Mouse (Mus musculus) heart, embryonic 14.5 days (tissue): ENCODE measurements around the gene Xlr5b. TPM values are rescaled to one million over a fixed set of nuclear protein-coding genes. Genes with fewer than 3 reads are reported as not detected.

Source experiments
- polyA plus RNA-seq: library from polyadenylated mRNA; unstranded; fragments of >200 nt; fragmentation: Nextera tagmentation; extraction: Ambion mirVana; gene quantifications from 2 replicates; pipeline ENCODE4 v1.2.1, GENCODE M21; 2014

Xlr5b gene
- polyA plus RNA-seq, 1 experiment from 2014 or later, result not detected

Other genes starting within 250 kb of the Xlr5b start
- gene Cetn2, start 230.4 kb upstream of the Xlr5b start, polyA plus RNA-seq, result 63.5 and 68.6 TPM in 2 replicates
- 15.5 and 16.5 TPM in 2 replicates for gene Nsdhl, start 230.2 kb upstream of the Xlr5b start, polyA plus RNA-seq
- 4.6 and 4.9 TPM in 2 replicates for gene Zfp185, start 161.5 kb upstream of the Xlr5b start, polyA plus RNA-seq
- 0.11 TPM in 1 of 2 replicates, not detected in the other for gene Pnma5, start 111.7 kb upstream of the Xlr5b start, polyA plus RNA-seq
- not detected in 2 replicates for gene Pnma3, start 84.0 kb upstream of the Xlr5b start, polyA plus RNA-seq
- gene Xlr4a, start 66.3 kb upstream of the Xlr5b start, polyA plus RNA-seq, result 1.8 TPM in 1 of 2 replicates, not detected in the other
- gene Xlr3a, start 51.7 kb upstream of the Xlr5b start, polyA plus RNA-seq, result 1.4 TPM in 2 replicates
- gene Gm14685, start 31.7 kb upstream of the Xlr5b start, polyA plus RNA-seq, result not detected in 2 replicates
- gene DXBay18, start 654 bp downstream of the Xlr5b start, polyA plus RNA-seq, result not detected in 2 replicates
- not detected in 2 replicates for gene Spin2d, start 28.2 kb downstream of the Xlr5b start, polyA plus RNA-seq
- 2.7 and 11.9 TPM in 2 replicates for gene Xlr3b, start 43.4 kb downstream of the Xlr5b start, polyA plus RNA-seq
- 0.26 and 2.3 TPM in 2 replicates for gene Xlr4b, start 65.5 kb downstream of the Xlr5b start, polyA plus RNA-seq
- gene F8a, start 79.5 kb downstream of the Xlr5b start, polyA plus RNA-seq, result 9.4 and 10.0 TPM in 2 replicates
- 0.35 TPM in 1 of 2 replicates, not detected in the other for gene Xlr4c, start 94.3 kb downstream of the Xlr5b start, polyA plus RNA-seq
- not detected in 2 replicates for gene Xlr3c, start 116.6 kb downstream of the Xlr5b start, polyA plus RNA-seq
- gene Xlr5a, start 144.2 kb downstream of the Xlr5b start, polyA plus RNA-seq, result 0.14 TPM in 1 of 2 replicates, not detected in the other
- not detected in 2 replicates for gene Xlr5c, start 144.2 kb downstream of the Xlr5b start, polyA plus RNA-seq
- gene Gm45015, start 188.0 kb downstream of the Xlr5b start, polyA plus RNA-seq, result not detected in 2 replicates
- gene Zfp275, start 193.8 kb downstream of the Xlr5b start, polyA plus RNA-seq, result 10.2 and 11.0 TPM in 2 replicates
- not detected in 2 replicates for gene Gm18336, start 249.9 kb downstream of the Xlr5b start, polyA plus RNA-seq